Mouse (Mus musculus) limb, embryonic 12.5 days (tissue): ENCODE measurements at regions not wholly inside any gene's neighbourhood (a gene's known extent, or its start where the extent isn't known, plus 50 kb on each side); places are given as distances from the start of the nearest gene placed in this dataset.
A peak's percentile ranks its signal among the peaks of the same experiment; 100 is the strongest.
"Not testable (repeated sequence)": the region's sequence is repeated elsewhere in the genome, so short reads cannot be mapped to it uniquely, and the experiment has no call there.

Experiments
- ATAC-seq: fragments of 200-750 bp; cut with Nextera tagmentation; 2 replicates; pipeline ENCODE4 v1.8.0; 2017; ENCODE audit warnings: low read depth, moderate TSS enrichment; ENCODE audit not compliant: insufficient number of reproducible peaks, insufficient read depth, low FRiP score, low TSS enrichment
- H3K27ac ChIP-seq: fragments of 300-500 bp; sonication (generic); 2 replicates; pipeline ENCODE4 v1.5.1; 2016; ENCODE audit warnings: mild to moderate bottlenecking, moderate library complexity
- H3K27me3 ChIP-seq: fragments of 300-500 bp; sonication (generic); 2 replicates; pipeline ENCODE4 v1.6.1; 2016; ENCODE audit warnings: mild to moderate bottlenecking, moderate library complexity
- H3K36me3 ChIP-seq: fragments of 300-500 bp; sonication (generic); 2 replicates; pipeline ENCODE4 v1.6.1; 2016; ENCODE audit warnings: mild to moderate bottlenecking, moderate library complexity
- H3K4me1 ChIP-seq: fragments of 300-500 bp; sonication (generic); replicated peaks from 2 replicates; pipeline ENCODE4 v1.6.1; 2016
- H3K4me2 ChIP-seq: fragments of 300-500 bp; sonication (generic); 2 replicates; pipeline ENCODE4 v1.6.1; 2016; ENCODE audit warnings: mild to moderate bottlenecking, moderate library complexity
- H3K4me3 ChIP-seq: fragments of 300-500 bp; sonication (generic); replicated peaks from 2 replicates; pipeline ENCODE4 v1.5.1; 2016; ENCODE audit warnings: mild to moderate bottlenecking
- H3K9ac ChIP-seq: fragments of 300-500 bp; sonication (generic); replicated peaks from 2 replicates; pipeline ENCODE4 v1.6.1; 2016; ENCODE audit warnings: mild to moderate bottlenecking, moderate library complexity
- H3K9me3 ChIP-seq: fragments of 300-500 bp; sonication (generic); 2 replicates; pipeline ENCODE4 v1.6.1; 2016; ENCODE audit warnings: mild to moderate bottlenecking, moderate library complexity
- WGBS: fragments of 180-500 bp; shearing (Covaris S2); methylation state at CpG from one replicate; pipeline ENCODE4 v1.1.7; 2016; 5-methylcytosine and 5-hydroxymethylcytosine counted together

DNA sequence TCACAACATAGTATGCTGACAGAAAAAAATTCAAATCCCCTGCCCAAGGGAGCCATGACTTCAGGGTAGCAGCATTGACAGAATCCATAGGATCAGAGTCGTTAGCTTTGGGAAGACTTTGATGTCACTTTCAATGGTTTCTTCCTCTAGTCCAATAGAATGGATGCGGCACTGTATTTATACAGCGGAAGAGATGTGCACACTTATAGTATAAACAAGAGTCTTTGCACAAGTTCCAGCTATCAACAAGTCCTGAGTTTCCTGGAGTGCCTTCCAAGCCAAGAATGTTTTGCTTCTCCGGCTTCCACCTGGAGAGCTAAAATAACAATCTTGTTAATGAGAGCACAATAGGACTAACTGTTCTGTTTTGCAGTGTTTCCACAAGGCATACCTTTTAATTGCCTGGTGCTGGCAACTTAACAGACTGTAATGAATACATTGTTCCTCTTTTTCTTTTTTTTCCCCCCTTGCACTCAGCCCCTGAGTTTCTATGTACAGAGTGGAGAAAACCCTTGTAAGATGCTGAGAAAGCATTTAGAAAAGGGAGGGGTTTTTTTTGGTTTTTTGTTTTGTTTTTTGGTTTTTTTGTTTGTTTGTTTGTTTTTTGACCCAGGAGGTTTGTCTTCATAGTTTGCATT lies 129.8 kb upstream of the Nebl start:
- Histone ChIP-seq H3K4me2 (peak overlapping the region; percentile 52), H3K27ac (peak overlapping the region; percentile 72), H3K4me1 (peaks cover 42% of the 10 kb centered on the region), H3K27me3 (no peaks in the 10 kb centered on the region), H3K9me3 (no peaks in the 10 kb centered on the region), H3K4me3 (peak overlapping the region; percentile 27; the same call in 1 of the 2 replicates), H3K36me3 (no peaks in the 10 kb centered on the region), H3K9ac (no peak overlapping the region)
- ATAC-seq = 0 out of 2 replicates have a peak, but pooled peaks have one; percentile 29
- 40% methylated on average over 4 of the region's 4 CpGs for WGBS

DNA sequence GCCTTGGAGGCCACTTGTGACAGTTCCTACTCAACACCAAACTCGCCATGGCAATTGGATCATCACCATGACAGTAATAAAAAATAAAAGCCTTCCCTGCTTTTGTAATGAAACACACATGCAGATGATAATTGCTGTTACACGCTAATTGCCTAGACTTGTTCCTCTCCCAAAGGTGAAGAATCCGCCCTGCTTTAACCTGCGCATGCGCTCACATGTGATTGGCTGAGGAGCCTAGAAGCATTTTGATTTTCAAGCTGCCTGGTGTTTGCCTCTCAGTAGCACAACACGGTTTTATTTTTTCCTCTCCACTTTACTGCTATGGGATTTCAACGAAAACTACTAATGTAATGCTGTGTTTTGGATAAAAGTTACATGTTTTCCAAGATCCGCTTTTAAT lies 128.0 kb upstream of the Nebl start:
- Histone ChIP-seq H3K4me1 (peaks cover 39% of the 10 kb centered on the region), H3K9me3 (no peaks in the 10 kb centered on the region), H3K27me3 (no peaks in the 10 kb centered on the region), H3K36me3 (no peaks in the 10 kb centered on the region), H3K27ac (peak overlapping the region; percentile 79; the same call in 1 of the 2 replicates), H3K4me3 (no peak overlapping the region), H3K4me2 (no peak overlapping the region), H3K9ac (no peak overlapping the region)
- WGBS = 73% methylated on average over 8 of the region's 8 CpGs
- ATAC-seq = no peak

DNA sequence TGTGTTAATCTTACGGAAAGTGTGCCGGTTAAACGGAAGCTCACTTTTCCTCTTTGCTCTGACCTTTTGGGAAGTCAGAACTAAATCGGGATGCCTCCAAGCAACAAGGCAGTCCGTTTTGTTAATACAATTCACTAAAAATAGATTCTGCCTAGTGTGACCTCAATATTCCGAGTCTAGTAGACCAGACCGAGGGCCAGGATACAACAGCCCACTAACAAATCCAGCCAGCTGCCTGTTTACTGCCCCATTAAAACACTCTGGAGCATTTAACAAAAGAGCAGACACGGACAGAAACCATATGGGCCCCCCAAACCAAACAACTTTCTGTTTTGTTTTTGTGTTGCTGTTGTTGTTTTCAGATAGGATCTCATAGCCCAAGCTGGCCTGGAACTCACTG lies 127.1 kb upstream of the Nebl start:
- no peaks in the 10 kb centered on the region for H3K36me3 ChIP-seq
- H3K4me2 ChIP-seq = no peak overlapping the region
- no peak overlapping the region for H3K9ac ChIP-seq
- ATAC-seq = no peak
- H3K9me3 ChIP-seq = no peaks in the 10 kb centered on the region
- H3K27ac ChIP-seq = peak overlapping the region; percentile 79
- peaks cover 43% of the 10 kb centered on the region for H3K4me1 ChIP-seq
- 32% methylated on average over 8 of the region's 8 CpGs for WGBS
- H3K27me3 ChIP-seq = no peaks in the 10 kb centered on the region; the same call in 1 of the 2 replicates
- no peak overlapping the region for H3K4me3 ChIP-seq

DNA sequence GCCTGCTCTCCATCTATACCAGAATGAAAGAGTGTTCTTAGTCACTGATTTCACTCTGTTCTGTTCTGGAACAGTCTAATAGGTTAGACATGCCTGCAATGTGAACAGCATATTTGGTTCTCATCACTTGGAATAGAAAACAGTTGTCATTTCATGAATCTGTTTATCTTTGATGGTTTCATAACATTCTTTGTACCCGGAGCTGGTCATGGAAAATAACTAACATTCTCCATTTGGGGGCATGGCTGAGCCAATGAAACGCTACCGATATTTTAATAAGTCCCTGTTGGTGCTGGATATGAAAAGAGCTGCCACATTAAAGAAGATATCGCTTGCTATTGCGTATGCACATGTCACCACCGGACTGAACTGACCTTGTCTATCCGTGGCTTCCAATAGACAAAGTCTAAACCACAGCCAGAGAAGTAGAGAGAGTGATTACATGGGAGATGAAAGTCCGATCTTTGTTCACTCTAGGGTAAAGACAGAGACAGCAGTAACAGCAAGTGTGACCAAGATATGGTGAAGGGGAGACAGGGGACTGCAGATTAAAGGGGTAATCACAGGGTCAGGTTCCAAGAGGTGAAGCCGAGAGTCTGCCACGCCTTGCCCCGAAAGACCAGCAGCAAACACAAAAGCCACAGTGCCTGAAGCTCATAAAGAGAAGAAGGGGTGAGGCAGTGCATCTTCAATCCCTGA lies 124.5 kb upstream of the Nebl start:
- Histone ChIP-seq H3K9ac (no peak overlapping the region), H3K36me3 (no peaks in the 10 kb centered on the region), H3K27ac (no peak overlapping the region), H3K4me3 (no peak overlapping the region), H3K4me1 (peaks cover 36% of the 10 kb centered on the region), H3K27me3 (peaks cover 6% of the 10 kb centered on the region; the same call in 1 of the 2 replicates), H3K4me2 (no peak overlapping the region), H3K9me3 (no peaks in the 10 kb centered on the region)
- no peak for ATAC-seq
- WGBS = 85% methylated on average over 11 of the region's 11 CpGs

DNA sequence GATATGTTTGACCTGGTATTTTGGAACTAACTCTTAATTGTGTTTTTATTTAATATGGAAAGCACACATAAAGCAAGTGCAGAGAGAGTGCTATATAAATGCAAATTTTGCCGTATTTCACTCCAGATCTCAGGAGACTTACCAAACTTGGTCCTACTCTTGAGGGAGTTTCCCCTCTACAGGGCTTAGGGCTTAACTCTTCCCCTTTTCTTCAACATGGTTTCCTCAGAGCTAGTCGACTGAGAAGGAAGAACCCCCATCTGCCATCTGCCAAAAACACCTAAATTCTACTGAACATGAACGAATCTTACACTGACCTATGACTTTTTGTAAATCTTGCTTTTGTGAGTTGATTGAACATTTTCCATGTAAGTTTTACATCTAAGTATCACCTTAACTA lies 122.8 kb upstream of the Nebl start:
- Histone ChIP-seq H3K36me3 (no peaks in the 10 kb centered on the region), H3K4me3 (no peak overlapping the region), H3K27ac (no peak overlapping the region), H3K9me3 (no peaks in the 10 kb centered on the region), H3K27me3 (peaks cover 6% of the 10 kb centered on the region; the same call in 1 of the 2 replicates), H3K4me1 (peaks cover 30% of the 10 kb centered on the region), H3K9ac (no peak overlapping the region), H3K4me2 (no peak overlapping the region)
- no peak for ATAC-seq
- 36% methylated on average over 3 of the region's 3 CpGs for WGBS

DNA sequence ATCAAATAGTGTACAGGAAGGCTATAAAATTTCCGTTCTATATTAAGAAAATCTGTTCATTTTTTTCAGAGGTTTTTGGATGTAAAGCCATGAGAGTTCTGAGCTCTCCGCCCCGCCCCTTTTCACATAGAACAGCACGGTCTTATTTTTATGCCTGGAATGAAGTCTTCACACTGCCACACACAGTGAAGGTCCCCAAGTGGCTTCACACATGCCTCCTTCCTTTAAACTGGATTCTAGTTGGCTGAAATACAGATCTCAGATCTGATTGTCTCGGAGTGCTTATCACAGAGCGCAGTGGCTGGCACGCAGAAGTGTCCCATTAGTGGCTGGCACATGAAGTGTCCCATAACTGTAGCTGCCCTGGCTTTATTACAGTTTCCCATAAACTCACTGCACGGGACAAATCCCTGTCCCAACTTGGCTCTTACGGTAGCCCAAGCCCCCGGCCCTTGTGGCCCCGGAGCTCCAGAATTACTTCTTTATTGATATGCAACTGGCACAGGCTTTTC lies 122.3 kb upstream of the Nebl start:
- no peak overlapping the region for H3K9ac ChIP-seq
- ATAC-seq = no peak
- no peak overlapping the region for H3K27ac ChIP-seq
- H3K27me3 ChIP-seq = peaks cover 6% of the 10 kb centered on the region; the same call in 1 of the 2 replicates
- WGBS = 24% methylated on average over 11 of the region's 11 CpGs
- no peak overlapping the region for H3K4me3 ChIP-seq
- H3K36me3 ChIP-seq = no peaks in the 10 kb centered on the region
- peak overlapping the region; percentile 33 for H3K4me2 ChIP-seq
- H3K9me3 ChIP-seq = no peaks in the 10 kb centered on the region
- H3K4me1 ChIP-seq = peaks cover 25% of the 10 kb centered on the region

DNA sequence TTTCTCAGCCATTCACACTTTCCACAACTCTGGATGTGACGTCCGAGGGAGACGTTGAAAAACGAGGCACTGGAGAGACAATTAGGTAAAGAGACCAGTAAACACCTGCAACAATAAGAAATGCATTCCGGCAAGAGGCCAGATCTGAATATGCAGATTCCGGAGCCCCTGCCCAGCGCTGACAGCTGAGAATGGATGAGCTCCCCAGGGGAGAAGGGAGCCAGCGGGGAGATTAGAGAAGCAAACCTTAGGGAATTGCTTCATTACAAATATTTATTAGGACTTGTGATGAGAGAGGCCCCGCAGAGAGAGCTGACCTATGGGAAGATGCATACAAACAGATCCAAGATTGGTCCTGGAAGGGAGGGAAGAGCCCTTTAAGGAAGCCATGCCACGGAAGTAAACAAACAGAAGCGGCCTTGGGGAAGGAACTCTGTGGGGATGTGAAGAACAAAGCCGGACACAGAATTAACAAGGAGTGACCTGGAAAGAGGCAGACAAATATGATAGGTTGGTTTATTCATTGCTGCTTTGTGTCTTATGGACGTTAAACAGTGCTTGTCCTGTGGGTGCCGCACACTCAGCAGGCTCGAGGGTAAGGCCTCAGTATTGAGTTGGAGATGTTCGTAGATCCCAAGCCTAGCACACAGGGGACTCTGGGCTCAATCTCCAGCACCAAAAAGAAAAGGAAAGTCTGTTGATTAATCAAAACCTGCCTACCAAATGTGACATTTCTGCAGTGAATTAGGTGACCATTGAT lies 121.7 kb upstream of the Nebl start:
- H3K4me3 ChIP-seq = no peak overlapping the region
- no peaks in the 10 kb centered on the region for H3K36me3 ChIP-seq
- 7% methylated on average over 16 of the region's 16 CpGs for WGBS
- H3K4me2 ChIP-seq = peak overlapping the region; percentile 33
- no peaks in the 10 kb centered on the region for H3K9me3 ChIP-seq
- peaks cover 6% of the 10 kb centered on the region; the same call in 1 of the 2 replicates for H3K27me3 ChIP-seq
- H3K4me1 ChIP-seq = peaks cover 19% of the 10 kb centered on the region
- ATAC-seq = no peak
- H3K27ac ChIP-seq = no peak overlapping the region
- no peak overlapping the region for H3K9ac ChIP-seq

DNA sequence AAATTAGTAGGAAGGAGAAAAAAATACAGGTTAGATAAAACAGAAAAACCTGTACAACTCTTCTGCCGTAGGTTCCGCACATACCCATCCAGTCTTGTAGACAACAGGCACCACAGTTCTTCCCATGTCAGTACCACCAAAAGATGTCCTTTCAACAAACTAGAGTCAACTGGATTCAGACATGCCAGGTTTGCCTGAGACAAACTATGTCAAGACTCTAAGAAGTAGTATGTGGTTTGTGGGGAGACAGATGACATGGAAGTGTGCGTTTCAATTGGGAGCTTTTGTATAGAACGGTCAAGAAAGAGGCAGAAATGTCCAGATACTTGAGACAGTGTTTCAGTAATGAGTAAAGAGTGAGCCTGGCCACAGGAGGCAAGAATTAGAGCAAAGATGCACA lies 119.5 kb upstream of the Nebl start:
- H3K9ac ChIP-seq = no peak overlapping the region
- no peaks in the 10 kb centered on the region for H3K36me3 ChIP-seq
- no peak overlapping the region for H3K4me2 ChIP-seq
- no peaks in the 10 kb centered on the region for H3K9me3 ChIP-seq
- peaks cover 13% of the 10 kb centered on the region for H3K4me1 ChIP-seq
- H3K27me3 ChIP-seq = peaks cover 6% of the 10 kb centered on the region; the same call in 1 of the 2 replicates
- 95% methylated on average over 4 of the region's 4 CpGs for WGBS
- no peak overlapping the region for H3K27ac ChIP-seq
- ATAC-seq = no peak
- H3K4me3 ChIP-seq = no peak overlapping the region

DNA sequence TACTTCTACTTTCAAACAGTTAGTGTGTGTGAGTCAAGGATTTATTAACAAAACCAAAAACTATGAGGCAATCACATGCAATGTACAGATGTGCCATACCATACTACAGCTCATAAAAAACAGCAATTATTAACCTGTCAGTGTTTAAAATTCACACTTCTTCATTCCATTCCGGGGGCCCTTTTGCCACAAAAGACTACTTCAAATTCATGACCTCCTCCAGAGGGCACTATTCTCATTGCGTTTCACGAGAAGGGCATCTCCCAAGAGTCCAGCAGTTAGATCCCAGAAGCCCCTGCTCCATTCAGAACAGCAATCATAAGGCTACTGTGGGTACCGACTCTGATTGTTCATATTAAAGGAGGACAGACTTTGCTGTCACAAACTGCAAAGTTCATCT lies 118.0 kb upstream of the Nebl start:
- 47% methylated on average over 4 of the region's 4 CpGs for WGBS
- H3K4me1 ChIP-seq = peaks cover 13% of the 10 kb centered on the region
- no peak for ATAC-seq

GRCm38 (mm10) chr2:17845447-17846092 lies 114.3 kb upstream of the Nebl start:
- not testable (repeated sequence) for H3K4me3 ChIP-seq, H3K4me1 ChIP-seq, H3K9me3 ChIP-seq, H3K9ac ChIP-seq, H3K36me3 ChIP-seq, H3K27me3 ChIP-seq, H3K4me2 ChIP-seq, H3K27ac ChIP-seq, ATAC-seq
- 82% methylated on average over 7 of the region's 7 CpGs for WGBS

More for the DNA sequence above, 118.0 kb upstream of the Nebl start:
- H3K27me3 ChIP-seq = peaks cover 6% of the 10 kb centered on the region; the same call in 1 of the 2 replicates
- H3K4me3 ChIP-seq = no peak overlapping the region
- no peaks in the 10 kb centered on the region for H3K36me3 ChIP-seq
- H3K4me2 ChIP-seq = no peak overlapping the region
- H3K9me3 ChIP-seq = no peaks in the 10 kb centered on the region
- no peak overlapping the region for H3K27ac ChIP-seq
- no peak overlapping the region for H3K9ac ChIP-seq
